Mouse (Mus musculus): Measurements from ENCODE around the gene Dscaml1.

The Dscaml1 gene

GRCm38 (mm10) chr9:45779201-45779600, 352.8 kb downstream of the Dscaml1 start:
- no peak for DNase-seq (ENCODE audit: low spot score)

- no peak for DNase-seq (ENCODE audit: low spot score)
These were observed 357.0 kb downstream of the Dscaml1 start for GRCm38 (mm10) chr9:45783249-45784069.

GRCm38 (mm10) chr9:45787071-45787470, 360.6 kb downstream of the Dscaml1 start:
- no peak for DNase-seq (ENCODE audit: low spot score)

- no peak for DNase-seq (ENCODE audit: low spot score)
These were observed 361.1 kb downstream of the Dscaml1 start for GRCm38 (mm10) chr9:45787547-45787946.

- DNase-seq (ENCODE audit: low spot score), result no peak
These were observed 362.0 kb downstream of the Dscaml1 start for GRCm38 (mm10) chr9:45788405-45788804.

GRCm38 (mm10) chr9:45791456-45792142, 365.2 kb downstream of the Dscaml1 start:
- no peak for DNase-seq (ENCODE audit: low spot score)

GRCm38 (mm10) chr9:45792235-45792634, 365.8 kb downstream of the Dscaml1 start:
- no peak for DNase-seq (ENCODE audit: low spot score)

- DNase-seq (ENCODE audit: low spot score), result no peak
These were observed 367.3 kb downstream of the Dscaml1 start for GRCm38 (mm10) chr9:45793697-45794096.

GRCm38 (mm10) chr9:45795722-45796121, 369.3 kb downstream of the Dscaml1 start:
- DNase-seq (ENCODE audit: low spot score), result no peak

GRCm38 (mm10) chr9:45797271-45797670, 370.8 kb downstream of the Dscaml1 start:
- DNase-seq (ENCODE audit: low spot score), result no peak

- peak; percentile 10 for DNase-seq (ENCODE audit: low spot score)
These were observed 372.2 kb downstream of the Dscaml1 start for GRCm38 (mm10) chr9:45798467-45799164.

GRCm38 (mm10) chr9:45799402-45799801, 373.0 kb downstream of the Dscaml1 start:
- no peak for DNase-seq (ENCODE audit: low spot score)
